Mouse (Mus musculus): Measurements from ENCODE around the gene Aox2.

Gene Aox2

DNA sequence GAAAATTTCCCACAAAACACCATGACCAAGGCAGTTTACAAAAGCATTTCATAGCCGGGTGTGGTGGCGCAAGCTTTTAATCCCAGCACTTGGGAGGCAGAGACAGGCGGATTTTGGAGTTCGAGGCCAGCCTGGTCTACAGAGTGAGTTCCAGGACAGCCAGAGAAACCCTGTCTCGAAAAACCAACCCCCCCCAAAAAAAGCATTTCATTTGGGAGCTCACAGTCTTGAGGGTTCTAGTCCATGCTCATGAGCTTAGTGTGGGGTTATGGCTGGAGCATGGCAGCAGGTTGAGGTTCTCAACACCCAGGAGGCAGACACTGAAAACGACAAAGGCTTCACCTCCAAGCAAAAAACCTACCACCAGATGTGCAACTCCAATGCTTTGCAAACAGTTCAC is 130.0 kb downstream of the Aox2 start:
- no peak for DNase-seq

DNA sequence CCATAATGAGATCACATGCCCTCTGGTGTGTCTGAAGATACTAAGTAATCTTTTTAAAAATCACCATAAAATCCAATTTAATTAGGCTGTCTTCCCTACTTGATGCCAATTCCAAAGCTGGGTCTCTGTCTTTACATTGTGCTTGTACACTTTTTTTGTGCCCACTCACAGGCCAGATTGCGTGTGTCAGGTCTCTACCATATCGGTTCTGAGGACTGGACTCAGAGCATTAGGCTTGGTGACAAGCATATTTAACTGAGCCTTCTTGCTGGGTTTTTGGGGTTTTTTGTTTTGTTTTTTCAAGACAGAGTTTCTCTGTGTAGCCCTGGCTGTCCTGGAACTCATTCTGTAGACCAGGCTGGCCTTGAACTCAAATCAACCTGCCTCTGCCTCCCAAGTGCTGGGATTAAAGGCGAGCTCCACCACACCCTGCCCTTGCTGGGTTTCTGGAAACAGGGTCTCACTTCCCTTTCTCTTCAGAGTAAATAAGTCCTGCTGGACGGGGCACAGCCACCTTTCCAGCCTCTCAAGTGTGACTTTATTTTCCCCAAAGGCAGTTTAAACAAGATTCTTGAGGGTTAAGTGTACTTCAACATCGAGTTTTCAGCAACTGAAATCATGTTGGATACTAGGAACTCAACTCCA is 131.5 kb downstream of the Aox2 start:
- peak; percentile 42 to 46 for DNase-seq

DNA sequence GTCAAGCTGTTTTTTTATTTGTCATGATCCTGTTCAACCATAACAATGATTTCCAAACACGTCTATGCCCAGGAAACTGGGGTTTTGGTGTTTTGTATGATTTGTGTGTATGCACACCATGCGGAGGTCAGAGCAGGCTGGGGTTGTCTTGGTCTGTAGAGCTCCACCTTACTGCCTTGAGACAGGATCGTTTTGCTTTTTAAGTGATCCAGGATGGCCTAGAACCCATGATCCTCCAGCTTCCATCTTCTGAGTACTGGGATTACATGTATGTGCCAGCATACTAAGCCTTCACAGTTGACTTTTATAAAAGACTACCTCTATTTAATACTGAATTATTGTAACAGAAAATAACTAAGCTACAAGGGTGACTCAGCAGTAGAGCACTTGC is 132.1 kb downstream of the Aox2 start:
- no peak for DNase-seq

DNA sequence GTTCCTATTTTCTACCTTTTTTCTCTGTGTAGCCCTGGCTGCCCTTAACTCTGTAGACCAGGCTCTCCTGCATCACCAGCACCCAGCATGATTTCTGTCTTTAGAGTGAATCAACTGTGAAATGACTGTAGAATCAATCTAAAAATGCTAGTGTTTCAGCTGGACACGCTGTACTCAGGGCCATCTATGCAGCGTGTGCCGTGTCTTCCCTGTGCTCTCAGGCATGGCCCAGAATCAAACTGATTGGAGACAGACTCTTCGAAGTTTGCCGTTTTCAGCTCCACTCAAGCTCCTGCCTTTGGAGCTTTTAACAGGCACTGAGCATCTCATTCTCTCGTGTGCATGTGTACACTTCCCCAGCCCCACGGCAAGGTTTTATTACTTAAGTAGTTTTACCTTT is 132.7 kb downstream of the Aox2 start:
- DNase-seq = no peak

DNA sequence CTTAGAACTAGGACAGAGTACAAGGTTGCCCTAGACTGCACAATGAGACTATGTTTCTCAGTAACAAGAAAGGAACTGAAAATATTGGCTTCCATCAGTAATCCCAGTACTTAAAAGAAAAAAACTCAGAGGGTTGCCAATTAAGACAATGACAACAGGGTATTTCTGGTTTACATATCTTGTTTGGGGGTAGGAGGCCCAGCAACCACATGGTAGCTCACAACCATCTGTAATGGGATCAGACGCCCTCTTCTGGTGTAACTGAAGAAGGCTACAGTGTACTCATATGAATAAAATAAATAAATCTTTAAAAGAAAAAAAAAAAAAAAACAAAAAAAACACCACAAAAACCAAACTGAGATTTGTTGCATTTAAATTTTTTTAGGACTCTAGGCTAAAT is 137.3 kb downstream of the Aox2 start:
- peak in 1 of 2 experiments; percentile 57 for DNase-seq

DNA sequence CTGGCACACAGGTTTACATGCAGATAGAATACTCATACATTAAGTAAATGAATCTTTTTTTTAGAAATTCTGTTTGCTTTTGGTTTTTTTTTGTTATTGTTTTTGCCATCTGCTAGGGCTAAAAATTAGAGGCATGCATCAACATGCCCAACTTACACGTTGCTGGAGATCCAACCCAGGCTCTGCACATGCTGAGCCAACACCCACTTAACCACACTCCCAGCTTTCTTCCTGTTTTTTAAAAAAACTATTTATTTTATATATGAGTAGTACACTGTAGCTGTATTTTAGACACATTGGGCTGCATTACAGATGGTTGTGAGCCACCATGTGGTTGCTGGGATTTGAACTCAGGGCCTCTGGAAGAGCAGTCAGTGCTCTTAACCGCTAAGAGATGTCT is 137.9 kb downstream of the Aox2 start:
- DNase-seq = no peak

DNA sequence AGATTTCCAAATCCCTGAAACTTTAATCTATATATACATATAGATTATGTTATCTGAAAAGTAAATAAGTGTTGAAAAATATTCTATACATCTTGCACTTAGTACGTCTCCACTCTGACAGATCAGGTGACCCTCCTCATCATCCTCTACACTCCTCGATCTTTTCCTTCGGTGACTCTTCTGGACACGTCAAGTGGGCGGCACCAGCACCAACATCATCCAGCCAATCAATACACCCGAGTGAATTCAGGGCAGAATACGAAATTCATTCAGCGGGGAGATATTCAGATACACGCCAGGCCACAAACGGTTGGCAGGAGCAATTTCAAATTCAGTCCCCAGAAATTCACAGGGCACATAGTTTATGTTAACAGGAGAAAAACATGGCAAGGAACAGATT is 141.9 kb downstream of the Aox2 start:
- DNase-seq = no peak

DNA sequence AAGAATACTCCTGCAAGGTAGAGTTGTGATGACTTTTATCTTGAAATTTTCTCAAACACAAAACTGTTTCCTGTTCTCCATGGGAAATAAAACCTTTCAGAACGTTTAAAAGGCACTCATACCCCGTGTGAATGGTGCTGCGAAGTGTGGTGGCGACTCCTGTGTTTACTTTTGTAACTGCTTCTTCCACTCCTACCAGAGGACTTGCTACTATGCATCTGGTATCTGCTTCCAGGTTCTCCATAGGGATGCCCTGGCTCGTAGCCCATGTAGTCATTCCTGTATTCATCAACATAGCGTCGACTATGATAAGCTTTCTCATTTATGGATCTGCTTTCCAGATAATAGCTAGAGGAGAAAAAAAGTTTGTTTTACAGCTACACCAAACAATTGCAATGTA is 142.8 kb downstream of the Aox2 start:
- DNase-seq = no peak

DNA sequence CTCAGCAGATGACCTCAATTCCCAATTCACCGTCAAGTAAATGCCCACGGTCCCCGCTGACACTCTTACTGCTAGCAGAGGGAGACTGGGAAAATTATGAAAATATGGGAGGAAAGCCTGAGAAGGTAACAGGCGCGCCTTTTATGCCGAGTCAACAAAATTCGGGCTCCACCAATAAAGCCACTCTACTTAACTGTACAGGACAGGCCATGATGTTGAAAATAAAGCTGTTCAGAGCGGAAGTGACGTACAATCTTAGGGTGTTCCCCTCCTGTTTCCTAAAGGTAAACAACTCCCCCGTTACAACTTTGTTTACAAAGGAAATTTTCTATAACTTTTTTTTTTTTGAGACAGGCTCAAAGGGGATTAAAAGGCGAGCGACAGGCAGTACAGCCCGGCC is 144.8 kb downstream of the Aox2 start:
- peak; percentile 70 to 74 for DNase-seq

DNA sequence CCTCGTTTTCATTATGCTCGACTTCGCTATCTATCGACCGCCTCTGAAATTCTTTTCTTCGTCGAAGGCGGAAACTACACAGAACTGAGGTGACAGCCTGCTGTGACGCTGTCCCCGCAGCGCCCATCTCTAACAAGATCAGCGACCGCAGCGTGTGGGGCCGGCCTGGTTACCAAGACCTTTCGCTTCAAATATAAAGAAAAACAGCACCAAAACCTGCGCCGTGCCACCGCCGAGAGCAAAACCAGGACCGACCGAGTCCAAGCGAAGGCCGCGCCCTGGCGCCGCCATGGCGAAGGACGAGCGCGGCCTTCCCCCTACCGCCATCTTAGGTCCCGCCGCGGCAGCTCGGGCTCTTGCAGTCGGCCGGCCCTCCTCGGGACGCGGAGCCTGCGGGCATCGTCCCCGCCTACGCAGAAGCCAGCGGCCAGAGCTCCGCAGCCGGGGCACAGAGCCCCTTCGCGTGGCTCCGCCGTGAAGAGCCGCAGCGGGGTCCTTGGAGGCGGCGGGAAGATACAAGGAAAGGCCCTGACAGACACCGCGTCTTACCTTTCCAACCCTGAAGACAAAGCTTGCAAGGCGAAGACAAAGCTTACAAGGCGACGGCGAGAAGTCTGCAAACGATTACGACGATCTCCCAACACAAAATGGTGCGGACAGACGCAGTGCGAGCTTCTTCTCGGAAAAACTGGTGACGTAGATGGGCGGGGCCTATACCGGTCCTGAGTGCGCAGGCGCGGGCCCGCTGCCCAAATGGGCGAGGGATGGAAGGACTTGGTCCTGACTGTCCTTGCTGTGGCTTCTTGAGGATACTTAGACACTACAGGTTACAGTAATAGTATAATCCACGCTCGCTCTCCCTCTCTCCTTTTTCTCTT is 145.5 kb downstream of the Aox2 start, which contains the start of gene Clk1:
Gene Clk1 (minus strand): TSS at position 696 of the 878 bp plus-strand sequence.
- DNase-seq = peak; percentile 99

DNA sequence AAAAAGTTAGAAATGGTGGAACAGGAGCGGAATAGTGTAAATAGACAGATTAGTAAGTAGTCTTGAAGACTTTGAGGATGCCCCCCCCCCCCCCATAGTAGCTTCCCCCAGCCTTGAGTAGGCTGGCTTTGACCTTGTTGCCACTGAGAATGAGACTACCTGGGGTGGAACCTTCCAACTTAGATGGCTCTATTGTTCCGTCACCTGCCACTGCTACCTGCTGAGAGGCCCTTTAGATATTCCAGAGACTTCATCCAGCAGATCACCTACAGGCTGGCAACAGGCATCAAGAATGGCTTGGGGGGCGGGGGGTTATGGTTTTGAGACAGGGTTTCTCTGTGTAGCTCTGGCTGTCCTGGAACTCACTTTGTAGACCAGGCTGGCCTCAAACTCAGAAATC is 146.4 kb downstream of the Aox2 start:
- DNase-seq = no peak
